Mouse (Mus musculus) liver, adult 2 months (tissue): Measurements from ENCODE around the gene Maml3.

Experiments
- CTCF ChIP-seq: fragments of 200-500 bp; IDR thresholded peaks from 2 replicates; pipeline ENCODE4 v1.5.1; 2011; ENCODE audit warnings: low read depth, low read length, control low read depth
- POLR2A ChIP-seq: fragments of 200-500 bp; IDR thresholded peaks from 2 replicates; pipeline ENCODE4 v1.6.1; 2011; ENCODE audit warnings: low read length, control low read depth; ENCODE audit not compliant: insufficient read depth; ENCODE audit errors: extremely low read depth

DNA sequence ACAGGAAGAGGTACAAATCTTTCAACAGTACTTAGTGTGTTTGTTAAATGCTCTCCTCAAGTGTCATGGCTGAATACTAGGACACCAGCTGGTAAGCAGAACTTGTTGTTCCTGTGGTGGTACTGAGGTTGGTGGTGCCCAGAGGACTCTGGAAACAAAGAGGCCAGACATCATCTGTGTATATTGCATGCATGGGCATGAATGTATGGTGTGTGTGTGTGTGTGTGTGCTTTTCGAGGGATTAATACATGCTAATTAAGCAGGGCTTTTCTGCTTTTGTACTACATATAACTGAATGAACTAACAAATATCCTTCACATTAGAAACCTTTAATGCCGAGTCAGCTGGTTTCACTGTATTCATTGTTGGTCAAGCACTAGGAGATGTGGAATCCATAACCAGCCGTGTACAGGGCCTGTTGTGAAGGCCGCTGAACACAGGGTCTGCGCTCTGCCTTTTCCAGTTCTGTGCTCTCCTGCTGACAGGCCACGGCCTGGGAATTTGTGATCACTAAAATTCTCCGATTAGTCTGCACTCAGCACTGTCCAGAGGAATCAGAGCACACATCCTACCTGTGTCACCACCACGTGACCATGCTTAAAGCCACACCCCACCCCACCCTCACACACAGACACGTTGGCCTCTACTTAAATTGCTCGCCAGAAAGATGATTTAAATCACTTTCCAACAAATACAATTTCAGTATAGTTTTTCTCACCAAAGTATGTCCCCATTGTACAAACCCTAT, 197.6 kb downstream of the Maml3 start:
- TF ChIP-seq CTCF (no peak), POLR2A (no peak)
